Mouse (Mus musculus) midbrain, postnatal 0 days (tissue): Measurements from ENCODE around the gene Tmpo. TPM values are rescaled to one million over a fixed set of nuclear protein-coding genes. Genes with fewer than 3 reads are reported as not detected.
"Not testable (repeated sequence)": the region's sequence is repeated elsewhere in the genome, so short reads cannot be mapped to it uniquely, and the experiment has no call there.

Experiments used
- ATAC-seq: fragments of 200-750 bp; cut with Nextera tagmentation; 2 replicates; pipeline ENCODE4 v1.8.0; 2017; ENCODE audit warnings: moderate number of reproducible peaks, mild to moderate bottlenecking, moderate TSS enrichment, moderate library complexity; ENCODE audit not compliant: low FRiP score
- DNase-seq: peaks from one replicate; pipeline ENCODE4 v3.0.0-alpha.2; 2015; ENCODE audit warnings: low spot score
- H3K27ac ChIP-seq: fragments of 300-500 bp; sonication (generic); 2 replicates; pipeline ENCODE4 v1.5.1; 2014; ENCODE audit warnings: low read depth, mild to moderate bottlenecking, low read length, mixed read lengths
- H3K27me3 ChIP-seq: fragments of 300-500 bp; sonication (generic); 2 replicates; pipeline ENCODE4 v1.6.1; 2014; ENCODE audit warnings: low read length, control low read depth, mixed read lengths; ENCODE audit not compliant: insufficient read depth
- H3K36me3 ChIP-seq: fragments of 300-500 bp; sonication (generic); 2 replicates; pipeline ENCODE4 v1.6.1; 2014; ENCODE audit warnings: low read length, control low read depth, mixed read lengths; ENCODE audit not compliant: insufficient read depth
- H3K4me1 ChIP-seq: fragments of 300-500 bp; sonication (generic); 2 replicates; pipeline ENCODE4 v1.6.1; 2014; ENCODE audit warnings: mild to moderate bottlenecking, control low read depth, antibody characterized with exemption, low read length, mixed read lengths; ENCODE audit not compliant: insufficient read depth
- H3K4me2 ChIP-seq: fragments of 300-500 bp; sonication (generic); 2 replicates; pipeline ENCODE4 v1.6.1; 2014; ENCODE audit warnings: low read depth, mild to moderate bottlenecking, low read length, mixed read lengths; ENCODE audit not compliant: poor library complexity, severe bottlenecking
- H3K4me3 ChIP-seq: fragments of 300-500 bp; sonication (generic); 2 replicates; pipeline ENCODE4 v1.5.1; 2014; ENCODE audit warnings: low read depth, mild to moderate bottlenecking, low read length, moderate library complexity
- H3K9ac ChIP-seq: fragments of 300-500 bp; sonication (generic); replicated peaks from 2 replicates; pipeline ENCODE4 v1.6.1; 2014; ENCODE audit warnings: mild to moderate bottlenecking, low read length, moderate library complexity, mixed read lengths; ENCODE audit not compliant: poor library complexity, severe bottlenecking
- H3K9me3 ChIP-seq: fragments of 300-500 bp; sonication (generic); 2 replicates; pipeline ENCODE4 v1.6.1; 2016; ENCODE audit warnings: low read length, control low read depth
- CTCF ChIP-seq: IDR thresholded peaks from 2 replicates; pipeline ENCODE4 v1.5.1; 2016; ENCODE audit warnings: antibody characterized with exemption, mild to moderate bottlenecking
- WGBS: fragments of 180-500 bp; shearing (Covaris S2); extraction: QIAGEN DNeasy Blood & Tissue Kit; methylation state at CpG from one replicate; pipeline ENCODE4 v1.1.7; 2014; 5-methylcytosine and 5-hydroxymethylcytosine counted together
- polyA plus RNA-seq: library from polyadenylated mRNA; unstranded; fragments of >200 nt; fragmentation: Nextera tagmentation; extraction: Ambion mirVana; gene quantifications from 2 replicates; pipeline ENCODE4 v1.2.1, GENCODE M21; 2015
- total RNA-seq: library from RNA; depleted of rRNA; stranded (reverse); fragments of >200 nt; gene quantifications from 2 replicates; pipeline ENCODE4 v1.2.3, GENCODE M21; 2014

Tmpo gene
- total and polyA plus RNA-seq, 2 experiments from 2014 or later = 54.8 to 102 TPM

- Histone ChIP-seq H3K27ac (no peak overlapping the region), H3K4me3 (no peak overlapping the region), H3K4me2 (no peak overlapping the region), H3K9me3 (no peaks in the 10 kb centered on the region), H3K9ac (no peak overlapping the region), H3K4me1 (0 out of 2 replicates have a peak, but pooled peaks cover 3% of the 10 kb centered on the region), H3K27me3 (no peaks in the 10 kb centered on the region), H3K36me3 (no peaks in the 10 kb centered on the region)
- no peak for ATAC-seq
- 95% methylated on average over 6 of the region's 6 CpGs for WGBS
- TF ChIP-seq CTCF = no peak
- no peak for DNase-seq
Measured at GRCm38 (mm10) chr10:91189476-91189875, 8.4 kb upstream of the Tmpo start.

- no peak overlapping the region for H3K9ac ChIP-seq
- H3K9me3 ChIP-seq = no peaks in the 10 kb centered on the region
- TF ChIP-seq CTCF = no peak
- peak overlapping the region; percentile 97 for H3K27ac ChIP-seq
- ATAC-seq (no peak), DNase-seq (no peak)
- no peak overlapping the region for H3K4me2 ChIP-seq
- H3K36me3 ChIP-seq = no peaks in the 10 kb centered on the region
- H3K27me3 ChIP-seq = no peaks in the 10 kb centered on the region
- 0 out of 2 replicates have a peak, but pooled peaks cover 3% of the 10 kb centered on the region for H3K4me1 ChIP-seq
- WGBS = 88% methylated on average over 5 of the region's 5 CpGs
- no peak overlapping the region for H3K4me3 ChIP-seq
Measured at GRCm38 (mm10) chr10:91188684-91189287, 7.7 kb upstream of the Tmpo start.

DNA sequence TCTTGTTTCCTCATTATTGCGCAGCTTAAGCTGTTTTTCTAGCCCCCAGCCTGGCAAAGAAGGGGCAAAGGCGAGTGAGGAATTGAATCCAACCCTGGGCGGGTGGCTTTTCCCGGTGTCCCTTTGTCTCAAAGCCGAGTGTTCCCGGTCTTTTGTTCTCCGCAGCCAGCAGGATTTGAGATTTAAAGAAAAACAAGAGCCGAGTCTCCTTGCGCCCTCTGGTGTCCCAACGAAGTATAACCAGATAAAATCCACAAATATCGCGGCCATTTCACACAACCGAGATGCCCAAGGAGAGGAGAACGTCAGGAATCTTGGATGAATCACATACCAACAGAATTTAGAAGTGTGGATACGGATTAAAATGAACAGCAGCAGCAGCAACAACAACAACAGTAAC, 6.8 kb upstream of the Tmpo start:
- H3K9me3 ChIP-seq = no peaks in the 10 kb centered on the region
- H3K36me3 ChIP-seq = no peaks in the 10 kb centered on the region
- H3K27me3 ChIP-seq = no peaks in the 10 kb centered on the region
- peak overlapping the region; percentile 97 for H3K27ac ChIP-seq
- DNase-seq (peak; percentile 93), ATAC-seq (peak; percentile 67)
- under 1% methylated on average over 15 of the region's 15 CpGs for WGBS
- peak; percentile 91 for TF ChIP-seq CTCF
- peaks cover 9% of the 10 kb centered on the region; the same call in 1 of the 2 replicates for H3K4me1 ChIP-seq
- peak overlapping the region; percentile 58 for H3K4me2 ChIP-seq
- H3K4me3 ChIP-seq = peak overlapping the region; percentile 40
- peak overlapping the region; percentile 72 for H3K9ac ChIP-seq

- H3K4me3 ChIP-seq = peak overlapping the region; percentile 40
- peak overlapping the region; percentile 58 for H3K4me2 ChIP-seq
- no peak for TF ChIP-seq CTCF
- H3K36me3 ChIP-seq = no peaks in the 10 kb centered on the region
- H3K9me3 ChIP-seq = no peaks in the 10 kb centered on the region
- 9% methylated on average over 10 of the region's 10 CpGs for WGBS
- H3K9ac ChIP-seq = peak overlapping the region; percentile 72
- peaks cover 9% of the 10 kb centered on the region; the same call in 1 of the 2 replicates for H3K4me1 ChIP-seq
- peak; percentile 6; the same call in 1 of the 2 replicates for ATAC-seq
- H3K27ac ChIP-seq = peak overlapping the region; percentile 97
- H3K27me3 ChIP-seq = no peaks in the 10 kb centered on the region
- DNase-seq = no peak
Measured at GRCm38 (mm10) chr10:91187349-91187748, 6.2 kb upstream of the Tmpo start.

DNA sequence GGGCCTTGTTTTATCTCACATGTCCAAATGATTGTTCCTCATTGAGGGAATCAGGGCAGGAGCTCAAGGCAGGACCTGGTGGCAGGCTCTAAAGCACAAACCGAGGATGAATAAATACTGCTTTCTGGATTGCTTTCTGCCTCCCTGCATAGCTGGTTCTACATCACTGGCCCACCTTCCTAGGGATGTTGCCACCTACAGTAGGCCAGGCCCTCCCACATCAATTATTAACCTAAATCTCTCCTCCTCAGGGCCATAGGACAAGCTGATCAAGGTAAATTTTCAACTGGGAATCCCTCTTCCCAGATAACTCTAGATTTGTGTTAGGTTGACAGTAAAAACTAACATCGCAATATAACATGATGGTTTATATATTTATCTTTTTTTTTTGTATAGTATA, 4.6 kb upstream of the Tmpo start:
- Histone ChIP-seq H3K9ac (no peak overlapping the region), H3K4me1 (peaks cover 9% of the 10 kb centered on the region; the same call in 1 of the 2 replicates), H3K36me3 (no peaks in the 10 kb centered on the region), H3K27me3 (no peaks in the 10 kb centered on the region), H3K9me3 (no peaks in the 10 kb centered on the region), H3K4me2 (no peak overlapping the region), H3K27ac (no peak overlapping the region), H3K4me3 (no peak overlapping the region)
- no peak for ATAC-seq
- TF ChIP-seq CTCF = no peak
- 96% methylated on average over 2 of the region's 2 CpGs for WGBS
- DNase-seq = no peak

DNA sequence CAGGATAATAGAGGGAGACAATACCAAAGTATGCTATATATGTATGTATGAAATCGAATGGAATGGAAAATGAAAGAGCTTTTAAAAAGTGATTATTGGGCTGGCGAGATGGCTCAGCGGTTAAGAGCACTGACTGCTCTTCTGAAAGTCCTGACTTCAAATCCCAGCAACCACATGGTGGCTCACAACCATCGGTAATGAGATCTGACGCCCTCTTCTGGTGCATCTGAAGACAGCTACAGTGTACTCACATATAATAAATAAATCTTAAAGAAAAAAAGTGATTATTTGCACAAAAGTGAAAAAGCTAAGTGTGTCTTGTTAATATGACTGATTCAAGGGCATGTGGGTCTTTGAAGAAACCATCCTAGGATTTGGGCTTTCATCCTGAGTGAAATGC, 3.8 kb upstream of the Tmpo start:
- DNase-seq, H3K4me1 ChIP-seq, H3K9ac ChIP-seq, H3K27me3 ChIP-seq, H3K27ac ChIP-seq, H3K9me3 ChIP-seq, H3K4me2 ChIP-seq, ATAC-seq, H3K4me3 ChIP-seq, H3K36me3 ChIP-seq: not testable (repeated sequence)
- TF ChIP-seq CTCF = peak; percentile 46
- WGBS = 63% methylated on average over 5 of the region's 5 CpGs
